Mouse (Mus musculus): Measurements from ENCODE around the gene Plcb1. TPM values are rescaled to one million over a fixed set of nuclear protein-coding genes. Genes with fewer than 3 reads are reported as not detected.

Gene Plcb1
- polyA plus RNA-seq, 1 experiment from 2014 or later: 23.0 TPM

DNA sequence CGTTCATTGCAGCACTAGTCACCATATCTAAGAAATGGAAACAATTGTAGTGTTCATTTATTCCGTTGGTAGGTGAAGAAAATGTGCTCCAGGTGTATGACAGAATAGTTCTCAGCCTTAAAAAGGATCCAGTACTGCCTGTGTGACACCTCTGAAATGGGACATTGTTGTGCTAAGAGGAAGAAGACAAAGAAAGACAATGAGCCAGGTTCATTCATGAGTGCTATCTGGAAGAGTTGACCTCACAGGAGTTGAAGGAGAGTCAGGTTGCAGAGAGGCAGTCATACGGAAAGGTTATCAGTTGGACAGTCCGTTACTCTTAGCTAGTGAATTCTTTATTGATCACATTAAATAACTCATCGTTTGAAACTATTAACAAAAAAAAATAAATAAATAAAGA lies 286.6 kb downstream of the Plcb1 start:
- 85% methylated on average over 5 of the region's 5 CpGs for WGBS
- no peaks in the 10 kb centered on the region for H3K9me3 ChIP-seq (replicated peaks; ENCODE audit: control insufficient read depth, low read length)
- H3K27me3 ChIP-seq (replicated peaks; ENCODE audit: control insufficient read depth, insufficient read depth, low read length): no peaks in the 10 kb centered on the region
- no peak for DNase-seq (ENCODE audit: low spot score)
- H3K4me3 ChIP-seq (ENCODE audit: low read depth, low read length): no peak overlapping the region
- no peaks in the 10 kb centered on the region for H3K4me1 ChIP-seq (ENCODE audit: control insufficient read depth, insufficient read depth, low read length)
- no peak overlapping the region for H3K27ac ChIP-seq (ENCODE audit: low read depth, low read length)
- no peaks in the 10 kb centered on the region for H3K36me3 ChIP-seq (ENCODE audit: control insufficient read depth, insufficient read depth, low read length)
- H3K4me2 ChIP-seq (ENCODE audit: low read length): no peak overlapping the region
- no peak overlapping the region for H3K9ac ChIP-seq (ENCODE audit: low read length)
- ATAC-seq: no peak

- Histone ChIP-seq H3K4me2 (ENCODE audit: low read length) (no peak overlapping the region), H3K4me1 (ENCODE audit: control insufficient read depth, insufficient read depth, low read length) (no peaks in the 10 kb centered on the region), H3K27me3 (replicated peaks; ENCODE audit: control insufficient read depth, insufficient read depth, low read length) (no peaks in the 10 kb centered on the region), H3K9me3 (replicated peaks; ENCODE audit: control insufficient read depth, low read length) (no peaks in the 10 kb centered on the region), H3K4me3 (ENCODE audit: low read depth, low read length) (no peak overlapping the region), H3K9ac (ENCODE audit: low read length) (no peak overlapping the region), H3K36me3 (ENCODE audit: control insufficient read depth, insufficient read depth, low read length) (no peaks in the 10 kb centered on the region), H3K27ac (ENCODE audit: low read depth, low read length) (no peak overlapping the region)
- DNase-seq (ENCODE audit: low spot score): no peak
- ATAC-seq: no peak
- 78% methylated on average over 5 of the region's 5 CpGs for WGBS
These were observed 287.1 kb downstream of the Plcb1 start for GRCm38 (mm10) chr2:135073014-135073413.

- 91% methylated on average over 1 of the region's 1 CpGs for WGBS
- H3K9me3 ChIP-seq (replicated peaks; ENCODE audit: control insufficient read depth, low read length): no peaks in the 10 kb centered on the region
- H3K4me1 ChIP-seq (ENCODE audit: control insufficient read depth, insufficient read depth, low read length): no peaks in the 10 kb centered on the region
- no peak overlapping the region for H3K4me2 ChIP-seq (ENCODE audit: low read length)
- no peak overlapping the region for H3K9ac ChIP-seq (ENCODE audit: low read length)
- ATAC-seq (no peak), DNase-seq (ENCODE audit: low spot score) (no peak)
- no peaks in the 10 kb centered on the region for H3K27me3 ChIP-seq (replicated peaks; ENCODE audit: control insufficient read depth, insufficient read depth, low read length)
- H3K36me3 ChIP-seq (ENCODE audit: control insufficient read depth, insufficient read depth, low read length): no peaks in the 10 kb centered on the region
- H3K4me3 ChIP-seq (ENCODE audit: low read depth, low read length): no peak overlapping the region
- no peak overlapping the region for H3K27ac ChIP-seq (ENCODE audit: low read depth, low read length)
These were observed 289.5 kb downstream of the Plcb1 start for GRCm38 (mm10) chr2:135075375-135075774.

- 78% methylated on average over 5 of the region's 5 CpGs for WGBS
- Histone ChIP-seq H3K4me2 (ENCODE audit: low read length) (no peak overlapping the region), H3K36me3 (ENCODE audit: control insufficient read depth, insufficient read depth, low read length) (no peaks in the 10 kb centered on the region), H3K9me3 (replicated peaks; ENCODE audit: control insufficient read depth, low read length) (no peaks in the 10 kb centered on the region), H3K27me3 (replicated peaks; ENCODE audit: control insufficient read depth, insufficient read depth, low read length) (no peaks in the 10 kb centered on the region), H3K9ac (ENCODE audit: low read length) (no peak overlapping the region), H3K27ac (ENCODE audit: low read depth, low read length) (no peak overlapping the region), H3K4me1 (ENCODE audit: control insufficient read depth, insufficient read depth, low read length) (no peaks in the 10 kb centered on the region), H3K4me3 (ENCODE audit: low read depth, low read length) (no peak overlapping the region)
- DNase-seq (ENCODE audit: low spot score) (no peak), ATAC-seq (no peak)
These were observed 306.8 kb downstream of the Plcb1 start for GRCm38 (mm10) chr2:135092588-135093162.

GRCm38 (mm10) chr2:135101292-135101691 lies 315.4 kb downstream of the Plcb1 start:
- ATAC-seq (peak; percentile 52), DNase-seq (ENCODE audit: low spot score) (no peak)
- H3K9ac ChIP-seq (ENCODE audit: low read length): no peak overlapping the region
- H3K36me3 ChIP-seq (ENCODE audit: control insufficient read depth, insufficient read depth, low read length): no peaks in the 10 kb centered on the region
- no peaks in the 10 kb centered on the region for H3K27me3 ChIP-seq (replicated peaks; ENCODE audit: control insufficient read depth, insufficient read depth, low read length)
- H3K4me3 ChIP-seq (ENCODE audit: low read depth, low read length): no peak overlapping the region
- H3K4me1 ChIP-seq (ENCODE audit: control insufficient read depth, insufficient read depth, low read length): no peaks in the 10 kb centered on the region
- WGBS: 62% methylated on average over 4 of the region's 4 CpGs
- no peaks in the 10 kb centered on the region for H3K9me3 ChIP-seq (replicated peaks; ENCODE audit: control insufficient read depth, low read length)
- H3K27ac ChIP-seq (ENCODE audit: low read depth, low read length): no peak overlapping the region
- no peak overlapping the region for H3K4me2 ChIP-seq (ENCODE audit: low read length)

GRCm38 (mm10) chr2:135101943-135102342 lies 316.1 kb downstream of the Plcb1 start:
- Histone ChIP-seq H3K36me3 (ENCODE audit: control insufficient read depth, insufficient read depth, low read length) (no peaks in the 10 kb centered on the region), H3K9me3 (replicated peaks; ENCODE audit: control insufficient read depth, low read length) (no peaks in the 10 kb centered on the region), H3K9ac (ENCODE audit: low read length) (no peak overlapping the region), H3K4me3 (ENCODE audit: low read depth, low read length) (no peak overlapping the region), H3K4me2 (ENCODE audit: low read length) (no peak overlapping the region), H3K27me3 (replicated peaks; ENCODE audit: control insufficient read depth, insufficient read depth, low read length) (no peaks in the 10 kb centered on the region), H3K4me1 (ENCODE audit: control insufficient read depth, insufficient read depth, low read length) (no peaks in the 10 kb centered on the region), H3K27ac (ENCODE audit: low read depth, low read length) (no peak overlapping the region)
- peak; percentile 62; the same call in 1 of the 2 replicates for ATAC-seq
- 21% methylated on average over 1 of the region's 1 CpGs for WGBS
- peak; percentile 59 for DNase-seq (ENCODE audit: low spot score)

DNA sequence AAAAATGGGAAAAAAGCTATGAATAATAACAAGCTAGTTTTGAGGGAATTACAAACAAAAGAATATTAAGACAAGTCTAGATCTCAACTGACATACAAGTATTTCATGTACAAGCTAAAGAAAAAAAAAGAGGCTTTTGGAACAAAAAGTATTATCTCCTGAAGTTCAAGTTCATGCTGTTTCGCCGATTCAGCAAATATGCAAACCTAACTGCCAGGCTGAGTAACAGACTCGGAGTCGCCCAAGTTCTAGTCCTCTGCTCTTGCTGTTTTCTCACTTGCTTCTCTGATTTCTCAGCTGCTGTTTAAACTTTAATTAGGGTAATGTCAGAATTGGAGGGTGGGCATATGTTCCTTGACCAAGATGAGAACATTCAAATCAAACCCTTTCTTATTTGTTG lies 320.8 kb downstream of the Plcb1 start:
- H3K27ac ChIP-seq (ENCODE audit: low read depth, low read length): no peak overlapping the region

GRCm38 (mm10) chr2:135108607-135109006 lies 322.7 kb downstream of the Plcb1 start:
- Histone ChIP-seq H3K4me3 (ENCODE audit: low read depth, low read length) (no peak overlapping the region), H3K4me1 (ENCODE audit: control insufficient read depth, insufficient read depth, low read length) (peaks cover 2% of the 10 kb centered on the region; the same call in 1 of the 2 replicates), H3K9ac (ENCODE audit: low read length) (no peak overlapping the region), H3K27me3 (replicated peaks; ENCODE audit: control insufficient read depth, insufficient read depth, low read length) (no peaks in the 10 kb centered on the region), H3K4me2 (ENCODE audit: low read length) (no peak overlapping the region), H3K36me3 (ENCODE audit: control insufficient read depth, insufficient read depth, low read length) (no peaks in the 10 kb centered on the region), H3K9me3 (replicated peaks; ENCODE audit: control insufficient read depth, low read length) (no peaks in the 10 kb centered on the region), H3K27ac (ENCODE audit: low read depth, low read length) (no peak overlapping the region)
- ATAC-seq (peak; percentile 40; the same call in 1 of the 2 replicates), DNase-seq (ENCODE audit: low spot score) (peak; percentile 33)
- 21% methylated on average over 2 of the region's 2 CpGs for WGBS

More for the DNA sequence above, 320.8 kb downstream of the Plcb1 start:
- Histone ChIP-seq H3K36me3 (ENCODE audit: control insufficient read depth, insufficient read depth, low read length) (no peaks in the 10 kb centered on the region), H3K4me1 (ENCODE audit: control insufficient read depth, insufficient read depth, low read length) (peaks cover 2% of the 10 kb centered on the region; the same call in 1 of the 2 replicates), H3K9ac (ENCODE audit: low read length) (no peak overlapping the region), H3K4me3 (ENCODE audit: low read depth, low read length) (no peak overlapping the region), H3K4me2 (ENCODE audit: low read length) (no peak overlapping the region), H3K9me3 (replicated peaks; ENCODE audit: control insufficient read depth, low read length) (no peaks in the 10 kb centered on the region), H3K27me3 (replicated peaks; ENCODE audit: control insufficient read depth, insufficient read depth, low read length) (no peaks in the 10 kb centered on the region)
- 75% methylated on average over 4 of the region's 4 CpGs for WGBS
- DNase-seq (ENCODE audit: low spot score): no peak
- ATAC-seq: no peak

- no peaks in the 10 kb centered on the region for H3K9me3 ChIP-seq (replicated peaks; ENCODE audit: control insufficient read depth, low read length)
- ATAC-seq: 0 out of 2 replicates have a peak, but pooled peaks have one; percentile 58
- no peaks in the 10 kb centered on the region for H3K27me3 ChIP-seq (replicated peaks; ENCODE audit: control insufficient read depth, insufficient read depth, low read length)
- H3K9ac ChIP-seq (ENCODE audit: low read length): no peak overlapping the region
- no peak overlapping the region for H3K4me2 ChIP-seq (ENCODE audit: low read length)
- H3K4me3 ChIP-seq (ENCODE audit: low read depth, low read length): no peak overlapping the region
- peaks cover 5% of the 10 kb centered on the region; the same call in 1 of the 2 replicates for H3K4me1 ChIP-seq (ENCODE audit: control insufficient read depth, insufficient read depth, low read length)
- WGBS: 67% methylated on average over 3 of the region's 3 CpGs
- DNase-seq (ENCODE audit: low spot score): peak; percentile 28
- H3K27ac ChIP-seq (ENCODE audit: low read depth, low read length): no peak overlapping the region
- H3K36me3 ChIP-seq (ENCODE audit: control insufficient read depth, insufficient read depth, low read length): no peaks in the 10 kb centered on the region
These were observed 328.7 kb downstream of the Plcb1 start for GRCm38 (mm10) chr2:135114501-135115128.
